Mouse (Mus musculus): ENCODE results near the gene Rapgef3.

The Rapgef3 gene

DNA sequence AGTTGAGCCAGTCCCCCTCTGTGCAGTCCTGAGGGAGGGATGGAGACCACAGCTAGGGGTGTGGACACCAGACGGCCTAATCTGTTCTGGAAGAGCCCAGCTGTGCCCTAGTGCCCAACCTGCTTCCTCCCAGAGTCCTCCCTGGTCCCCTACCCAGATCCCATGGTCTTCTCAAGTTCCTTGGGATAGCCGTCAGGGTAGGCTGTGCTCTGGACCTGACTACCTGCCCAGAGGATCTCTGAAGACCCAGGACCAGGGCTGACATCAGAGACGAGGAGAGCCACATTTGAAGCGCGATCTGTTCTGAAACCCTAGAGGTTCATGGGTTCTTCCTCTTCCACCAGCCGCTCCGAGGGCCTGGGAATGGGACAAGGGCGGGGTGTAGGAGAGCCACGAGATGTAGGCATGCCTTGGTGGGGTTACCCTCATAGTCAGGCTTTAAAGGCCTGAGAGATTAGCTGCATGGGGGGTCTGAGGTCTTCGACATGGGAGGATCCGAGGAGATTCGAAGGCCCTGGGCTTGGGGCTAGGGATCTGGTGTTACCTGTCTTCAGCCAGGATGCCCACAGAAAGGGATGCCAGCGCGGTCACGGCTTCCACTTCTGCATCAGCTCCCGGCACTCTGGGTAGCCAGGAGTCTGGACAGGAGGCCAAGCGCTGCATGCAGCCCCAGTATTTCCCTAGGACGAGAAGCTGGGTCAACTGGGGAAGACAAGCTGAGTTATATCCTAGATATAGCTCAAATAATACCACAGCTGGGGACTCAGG lies 25.8 kb upstream of the Rapgef3 start:
- no peak for DNase-seq

DNA sequence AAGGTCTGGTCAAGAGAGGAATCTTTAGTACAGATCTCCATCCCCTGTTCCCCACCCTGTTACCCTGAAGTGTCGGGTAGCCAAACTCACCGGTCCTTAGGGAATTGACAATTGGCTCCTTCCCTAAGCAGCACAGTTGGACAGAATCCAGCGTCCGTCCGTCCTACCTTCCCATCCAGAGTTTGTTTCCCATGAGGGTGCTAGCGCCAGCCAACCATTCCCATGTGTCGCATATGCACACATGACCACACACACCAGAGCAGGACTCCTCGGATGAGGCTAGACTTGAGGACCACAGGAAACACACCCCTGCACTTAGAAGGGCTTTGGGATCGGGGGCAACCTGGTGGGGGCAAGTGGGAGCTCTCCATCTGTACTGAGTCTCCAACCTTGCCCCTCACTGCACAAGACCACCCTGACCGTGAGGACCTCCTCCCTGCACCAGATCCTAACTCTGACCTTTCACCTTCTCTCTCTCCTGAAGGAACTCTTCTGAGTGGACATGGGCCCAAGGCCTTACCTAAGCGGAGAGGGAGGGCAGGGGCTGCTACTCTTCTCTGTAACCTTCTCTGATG lies 23.4 kb upstream of the Rapgef3 start:
- DNase-seq, result no peak

DNA sequence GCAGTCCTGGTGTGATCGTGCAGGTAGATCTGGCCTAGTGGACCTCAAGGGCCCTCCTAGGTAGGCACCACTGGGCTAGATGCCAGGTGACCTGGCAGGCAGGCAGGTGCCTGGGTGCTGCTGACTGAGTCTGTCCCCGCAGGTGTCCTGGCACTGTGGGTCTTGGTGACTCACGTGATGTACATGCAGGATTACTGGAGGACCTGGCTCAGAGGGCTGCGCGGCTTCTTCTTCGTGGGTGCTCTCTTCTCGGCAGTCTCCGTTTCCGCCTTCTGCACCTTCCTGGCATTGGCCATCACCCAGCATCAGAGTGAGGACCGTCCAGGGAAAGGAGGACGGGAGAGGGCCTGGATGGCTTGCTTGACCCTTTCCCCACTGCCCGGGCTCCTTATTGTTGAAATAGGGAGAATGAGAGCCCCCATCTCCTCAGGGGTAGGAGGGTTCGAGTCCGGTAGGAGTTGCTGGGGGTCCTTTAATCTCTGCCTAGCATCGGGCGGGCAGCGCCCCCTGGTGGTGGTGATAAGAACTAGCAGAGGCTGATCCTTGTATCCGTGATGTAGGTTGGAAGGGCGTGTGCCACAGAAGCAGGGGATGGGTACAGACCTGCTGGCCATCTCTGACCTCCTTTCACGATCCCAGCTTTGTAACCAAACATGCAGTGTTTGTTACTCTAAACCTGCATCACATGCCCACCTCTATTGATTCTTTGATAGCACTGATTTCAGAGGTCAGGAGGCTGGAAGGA lies 22.2 kb upstream of the Rapgef3 start:
- DNase-seq, result peak; percentile 63 to 83

DNA sequence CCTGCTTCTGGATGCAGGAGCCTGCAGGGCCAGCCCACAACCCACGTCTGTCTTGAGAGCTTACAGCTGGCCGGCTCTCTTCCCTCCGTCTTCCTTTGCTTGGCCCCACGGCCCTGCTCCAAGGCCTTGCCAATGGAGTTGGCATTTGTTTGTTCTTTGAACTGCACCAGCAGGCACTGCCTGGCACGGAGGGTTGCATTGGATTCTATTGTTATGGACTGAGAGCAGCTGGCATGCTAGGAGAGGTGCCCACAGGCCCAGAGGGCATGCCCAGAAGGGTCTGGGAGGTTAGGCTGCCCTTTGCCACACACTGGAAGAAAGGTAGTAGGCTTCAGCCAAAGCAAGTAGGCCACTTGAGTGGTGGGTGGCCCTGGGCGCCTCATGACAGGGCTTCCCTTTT lies 21.0 kb upstream of the Rapgef3 start:
- DNase-seq, result peak; percentile 40 to 57

DNA sequence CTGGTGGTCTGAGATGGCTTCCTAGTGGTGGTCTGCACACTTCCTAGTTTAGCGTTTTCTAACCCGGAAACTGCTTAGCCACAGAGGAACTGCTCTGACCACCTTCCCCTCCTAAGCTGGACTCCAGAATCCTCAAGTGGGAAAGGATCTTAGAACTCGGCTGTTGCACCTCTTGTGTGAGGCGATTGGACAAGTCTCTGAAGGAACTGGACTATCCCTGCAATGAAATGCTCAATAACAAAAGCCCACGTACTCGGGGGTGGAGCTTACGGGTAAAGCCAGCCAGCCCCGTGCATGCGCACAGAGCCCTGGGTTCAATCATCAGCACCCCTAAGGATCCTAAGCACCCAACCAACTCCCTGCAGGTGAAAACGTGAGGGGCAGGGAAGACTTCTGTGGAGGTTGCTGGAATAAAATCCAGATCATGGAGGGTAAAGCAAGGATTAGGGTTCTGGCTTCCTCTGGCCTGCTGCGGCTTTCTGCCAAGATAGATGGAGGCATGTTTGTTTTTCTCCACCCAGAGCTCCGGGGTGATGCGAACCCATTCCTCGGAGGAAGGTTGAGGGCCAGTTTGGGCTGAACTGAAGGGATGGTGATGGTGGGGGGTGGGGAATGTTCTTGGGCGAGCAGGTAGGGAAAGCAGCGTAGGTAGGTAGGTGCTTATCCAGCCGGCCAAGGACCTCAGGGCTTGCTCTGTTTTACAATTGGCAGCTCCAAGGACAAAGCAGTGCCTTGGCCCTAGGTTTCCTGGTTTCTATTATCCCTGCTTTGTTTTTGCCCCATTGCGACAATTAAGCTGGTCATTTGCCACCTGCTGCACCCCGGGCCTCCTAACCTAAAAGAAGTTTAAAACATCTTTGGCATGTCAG lies 20.3 kb upstream of the Rapgef3 start:
- DNase-seq, result no peak

DNA sequence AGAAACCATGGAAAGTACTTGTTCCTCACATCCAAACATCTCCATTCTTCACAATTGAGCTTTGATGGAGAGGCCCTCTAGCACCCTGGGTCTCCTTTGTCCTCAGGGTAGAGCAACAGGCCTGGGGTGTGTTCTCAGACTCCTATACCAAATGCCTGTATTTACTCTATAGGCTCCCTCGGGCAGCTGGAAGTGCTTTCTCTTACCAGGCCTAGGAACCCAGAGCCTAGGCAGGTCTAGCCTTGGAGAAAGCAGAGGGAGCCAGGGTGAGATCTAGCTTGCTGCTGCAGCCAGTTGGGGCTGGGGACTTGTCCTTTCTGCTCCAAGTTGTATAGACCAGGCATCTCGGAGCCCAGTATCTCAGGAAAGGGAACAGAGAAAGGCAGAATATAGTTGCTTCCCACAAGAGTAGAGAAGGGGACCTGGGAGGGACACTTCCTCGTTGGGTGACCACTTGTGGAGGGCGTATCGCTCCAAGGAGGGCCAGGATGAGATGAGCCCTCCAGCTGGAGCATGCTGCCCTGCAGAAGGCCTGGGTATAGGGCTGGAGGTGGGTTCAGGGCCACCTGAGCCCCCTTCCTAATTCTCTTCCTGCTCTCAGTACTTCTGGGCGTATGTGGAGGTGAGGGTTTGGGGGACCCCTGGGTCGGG lies 19.5 kb upstream of the Rapgef3 start:
- no peak for DNase-seq

DNA sequence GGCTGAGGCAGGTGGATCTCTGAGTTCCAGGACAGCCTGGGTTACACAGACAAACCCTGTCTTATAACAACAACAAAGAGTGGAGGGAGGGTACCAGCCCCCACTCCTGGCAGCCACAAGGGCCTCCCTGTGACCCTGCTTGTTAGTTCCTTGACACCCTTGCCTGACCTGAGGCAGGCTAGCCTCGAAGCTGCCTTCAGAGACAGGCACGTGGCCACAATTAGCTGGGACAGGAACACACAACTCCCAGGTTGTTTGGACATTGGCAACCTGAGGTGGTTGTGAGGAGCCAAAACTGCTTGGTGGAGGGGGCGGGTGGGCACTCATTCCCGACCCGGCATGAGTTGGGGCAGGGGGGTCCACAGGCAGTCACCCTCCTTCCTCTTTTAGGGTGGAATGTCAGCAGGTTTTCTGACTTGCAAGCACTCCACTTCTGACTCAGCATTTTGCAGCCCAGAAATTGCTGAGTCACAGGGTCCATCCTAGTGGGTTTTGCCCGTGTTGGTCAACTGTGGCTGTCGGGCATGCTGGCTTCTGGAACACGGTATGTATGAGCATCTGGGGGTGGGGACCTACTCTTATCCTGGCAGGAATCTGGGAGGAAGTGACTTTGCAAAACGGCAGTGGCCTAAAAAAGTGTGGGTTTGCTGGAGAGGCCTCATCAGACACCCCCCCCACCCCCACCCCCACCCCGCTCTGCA lies 18.8 kb upstream of the Rapgef3 start:
- peak; percentile 43 to 74 for DNase-seq

DNA sequence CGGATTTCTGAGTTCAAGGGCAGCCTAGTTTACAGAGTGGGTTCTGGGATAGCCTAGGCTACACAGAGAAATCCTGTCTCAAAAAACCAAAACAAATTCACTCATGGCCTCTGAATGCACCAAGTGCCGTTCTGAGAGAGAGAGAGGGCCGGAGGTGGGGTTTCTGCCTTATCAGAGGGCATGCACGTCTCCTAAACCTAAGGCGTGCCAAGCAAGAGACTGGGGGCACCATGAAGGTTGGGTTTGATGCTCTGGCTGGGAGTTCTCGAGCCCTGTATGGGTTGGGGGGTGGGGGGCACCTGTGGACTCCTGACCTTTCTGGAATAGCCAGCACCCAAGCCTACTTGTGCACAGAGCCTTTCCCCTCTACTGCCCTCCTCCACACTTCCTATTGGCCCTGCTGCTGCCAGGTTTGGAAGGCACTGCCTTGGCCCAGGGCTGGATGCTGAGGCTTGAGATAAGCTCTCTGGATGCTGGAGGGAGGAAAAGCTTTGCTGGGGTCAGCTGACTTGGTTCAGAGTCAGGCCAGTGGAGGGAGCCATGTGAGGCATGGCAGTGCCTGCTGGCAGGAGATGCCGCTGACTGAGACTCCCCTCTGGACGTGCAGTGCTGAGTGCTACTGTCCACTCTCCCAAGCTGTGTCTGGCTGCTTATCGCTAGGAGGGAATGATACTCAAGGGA lies 18.1 kb upstream of the Rapgef3 start:
- DNase-seq, result peak; percentile 56 to 79

DNA sequence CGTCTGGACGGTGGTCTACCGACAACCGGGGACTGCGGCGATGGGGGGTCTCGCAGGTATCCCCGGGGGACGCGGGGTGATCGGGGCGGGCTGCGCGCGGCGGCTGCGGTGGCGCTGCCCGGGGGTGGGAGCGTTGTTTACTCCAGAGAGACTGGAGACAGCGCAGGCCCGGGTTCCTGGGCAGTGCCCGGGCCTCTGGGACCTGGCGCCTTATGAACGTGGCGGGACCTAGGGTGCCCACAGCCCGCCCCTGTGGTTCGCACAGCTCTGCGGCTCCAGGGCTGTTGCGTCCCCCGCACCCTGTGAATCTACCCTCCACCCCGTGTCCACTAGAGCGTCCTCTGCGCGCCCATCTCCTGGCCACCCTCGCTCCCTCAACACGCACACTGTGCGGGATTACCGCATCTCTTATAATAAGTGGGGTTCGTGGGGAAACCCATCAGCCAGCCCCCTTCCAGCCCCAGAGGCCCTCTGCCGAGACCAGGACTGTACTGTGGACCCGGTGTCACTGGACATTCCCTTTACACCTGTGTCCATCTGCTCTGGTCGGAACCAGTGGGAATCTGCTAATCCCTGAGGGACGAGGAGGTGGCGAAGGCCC lies 16.9 kb upstream of the Rapgef3 start:
- DNase-seq, result peak in 1 of 2 experiments; percentile 63

DNA sequence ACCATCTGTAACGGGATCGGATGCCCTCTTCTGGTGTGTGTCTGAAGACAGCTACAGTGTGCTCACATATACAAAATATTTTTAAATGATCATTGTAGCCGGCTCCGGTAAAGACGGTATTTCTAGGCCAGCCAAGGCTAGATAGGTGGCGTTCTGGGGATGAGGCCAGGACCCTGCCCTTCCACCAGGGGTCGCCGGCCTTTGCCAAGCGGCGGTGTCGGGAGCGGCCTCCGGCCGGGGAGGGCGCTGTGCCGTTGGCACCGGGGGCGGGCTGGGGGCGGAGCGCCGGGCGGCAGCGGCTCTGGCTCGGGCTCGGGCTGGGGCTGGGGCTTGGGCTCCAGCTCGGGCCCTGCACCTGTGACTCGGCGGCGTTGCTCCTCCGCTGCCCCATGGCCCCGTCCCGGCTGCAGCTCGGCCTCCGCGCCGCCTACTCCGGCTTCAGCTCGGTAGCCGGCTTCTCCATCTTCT lies 16.4 kb upstream of the Rapgef3 start:
- peak; percentile 91 to 95 for DNase-seq

DNA sequence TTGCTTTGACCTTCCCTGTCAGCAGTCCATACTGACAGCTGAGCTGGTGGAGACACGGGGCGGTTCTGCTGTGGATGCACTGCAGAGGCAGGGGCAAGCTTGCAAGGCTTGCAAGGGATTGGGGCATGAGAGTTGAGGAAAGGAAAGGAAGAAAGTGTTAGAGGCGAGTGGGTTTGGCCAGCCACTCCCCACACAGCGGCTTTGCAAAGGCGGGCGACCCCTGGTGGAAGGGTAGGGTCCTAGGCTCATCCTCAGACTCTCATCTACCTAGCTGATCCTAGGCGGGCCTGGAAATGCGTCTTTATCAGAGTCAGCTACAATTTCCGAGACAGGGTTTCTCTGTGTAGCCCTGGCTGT lies 15.0 kb upstream of the Rapgef3 start:
- peak; percentile 85 to 90 for DNase-seq

DNA sequence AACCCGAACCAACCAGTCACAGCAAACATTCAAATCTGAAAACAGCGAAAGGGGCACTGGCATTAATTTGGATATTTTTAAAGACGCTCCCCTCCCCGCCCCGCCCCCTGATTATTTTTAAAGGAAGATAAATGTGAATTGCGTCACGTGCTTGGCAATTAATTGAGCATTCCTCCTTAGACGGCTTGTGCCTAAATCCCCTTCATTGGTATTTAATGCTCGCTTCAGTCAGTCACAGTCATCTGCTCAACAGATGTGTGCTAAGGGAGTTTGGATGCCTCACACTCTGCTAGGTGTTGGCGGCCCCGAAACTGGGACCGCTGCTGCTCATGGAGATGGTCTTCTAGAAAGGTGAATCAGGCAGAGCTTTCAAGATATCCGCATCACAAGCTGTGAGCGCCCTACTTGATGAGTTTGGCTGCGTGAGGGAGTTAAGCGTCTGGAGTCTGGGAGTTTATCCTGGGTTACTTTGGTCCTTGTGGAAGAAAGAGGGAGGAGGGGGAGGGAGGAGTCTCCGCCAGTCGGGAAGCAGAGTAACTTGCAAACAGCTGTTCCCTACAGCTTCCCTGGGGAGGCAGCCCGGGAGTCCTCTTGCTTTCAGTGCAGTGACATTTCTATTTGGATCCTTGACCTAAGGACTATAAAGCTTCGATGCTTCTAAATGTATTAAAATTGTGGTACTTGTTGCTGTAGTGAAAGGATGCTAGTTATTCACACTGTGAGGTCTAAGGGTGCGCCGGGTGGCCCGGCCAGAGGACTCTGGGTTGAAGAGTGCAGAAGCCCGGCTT lies 14.4 kb upstream of the Rapgef3 start:
- DNase-seq, result peak; percentile 63 to 84

DNA sequence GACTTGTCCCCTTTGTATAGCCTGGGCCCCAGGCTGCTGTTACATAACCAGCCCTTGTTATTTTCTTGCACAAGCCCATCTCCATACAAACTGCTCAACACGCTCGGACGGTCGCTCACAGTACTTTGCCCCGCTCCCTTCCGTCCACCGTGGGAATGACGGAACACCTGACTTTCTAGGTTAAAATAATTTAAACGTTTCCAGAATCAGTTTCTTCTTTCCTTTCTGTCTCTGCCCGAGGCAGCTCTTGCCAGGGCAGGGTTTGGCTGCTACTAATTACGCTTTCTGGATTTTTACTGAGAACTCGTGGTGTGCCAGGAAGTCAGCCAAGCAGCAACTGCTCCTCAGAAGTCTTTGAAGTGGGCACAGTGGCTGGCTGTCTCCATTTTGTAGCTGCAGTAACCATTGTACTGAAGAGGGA lies 12.8 kb upstream of the Rapgef3 start:
- DNase-seq, result peak; percentile 75 to 93

DNA sequence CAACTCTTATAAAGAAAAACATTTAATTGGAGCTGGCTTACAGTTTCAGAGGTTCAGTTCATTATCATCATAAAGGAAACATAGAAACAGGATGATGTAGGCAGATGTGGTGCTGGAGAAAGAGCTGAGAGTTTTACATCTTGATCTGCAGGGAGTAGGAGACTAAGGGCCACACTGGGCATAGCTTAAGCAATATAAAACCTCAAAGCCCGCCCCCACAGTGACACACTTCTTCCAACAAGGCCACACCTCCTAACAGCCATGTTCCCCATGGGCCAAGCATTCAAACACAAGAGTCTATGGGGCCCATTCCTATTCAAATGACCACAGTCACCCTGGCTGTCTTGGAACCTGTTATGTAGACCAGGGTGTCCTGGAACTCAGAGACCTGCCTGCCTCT lies 11.8 kb upstream of the Rapgef3 start:
- no peak for DNase-seq

DNA sequence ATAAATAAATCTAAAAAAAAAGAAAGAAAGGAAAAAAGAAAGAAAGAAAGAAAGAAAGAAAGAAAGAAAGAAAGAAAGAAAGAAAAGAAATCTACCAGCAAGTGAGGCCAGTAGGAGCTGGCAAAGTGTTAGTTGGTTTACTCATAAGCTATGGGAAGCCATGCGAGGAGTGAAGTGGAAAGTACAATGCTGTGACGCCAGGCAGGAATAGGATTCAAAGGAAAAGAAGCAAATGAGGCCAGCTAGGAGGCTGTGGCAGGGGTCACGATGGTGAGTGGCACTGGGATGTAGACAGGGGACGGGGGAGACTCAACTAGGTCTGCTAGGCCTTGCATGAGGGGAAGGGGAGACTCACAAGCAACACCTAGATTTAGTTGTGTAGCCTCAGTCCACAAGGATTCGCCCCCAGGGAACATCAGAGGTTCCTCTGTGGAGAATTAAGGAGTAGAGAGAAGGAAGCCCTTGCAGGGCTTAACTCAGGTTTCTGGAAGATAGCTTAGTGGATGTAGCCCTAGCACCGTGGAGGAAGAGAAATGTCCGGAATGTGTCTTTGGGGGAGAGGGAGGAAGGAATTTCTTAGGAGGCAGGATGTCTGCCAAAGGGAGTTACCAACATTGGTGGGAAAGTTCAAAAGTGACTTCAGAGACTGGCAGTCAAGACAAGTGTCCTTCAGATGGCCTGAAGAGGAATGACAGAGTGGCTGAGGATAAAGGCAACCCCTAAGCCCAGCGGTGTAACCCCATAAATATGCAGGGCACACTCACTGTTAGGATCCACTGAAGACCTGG lies 10.7 kb upstream of the Rapgef3 start, which contains the start of gene Slc48a1:
Gene Slc48a1 (plus strand): TSS at position 210 of the 788 bp plus-strand sequence.
- peak; percentile 58 to 83 for DNase-seq

DNA sequence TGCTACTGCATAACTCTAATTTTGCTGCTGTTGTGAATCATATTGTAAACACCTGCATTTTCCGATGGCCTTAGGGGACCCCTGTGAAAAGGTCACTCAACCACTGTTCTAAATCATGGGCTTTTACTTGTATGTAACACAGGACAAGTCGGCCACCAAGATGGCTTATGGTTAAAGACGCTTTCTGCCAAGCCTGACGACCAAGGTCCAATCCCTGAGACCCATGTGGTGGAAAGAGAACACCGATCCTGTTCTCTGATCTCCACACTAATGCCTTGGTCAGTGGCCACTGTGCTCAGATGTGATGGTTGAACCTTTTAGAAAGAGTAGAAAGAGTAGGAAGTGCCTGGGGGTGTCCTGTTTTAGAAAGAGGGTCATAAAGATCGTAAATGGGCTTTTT lies 9.1 kb upstream of the Rapgef3 start:
- peak; percentile 49 to 79 for DNase-seq

DNA sequence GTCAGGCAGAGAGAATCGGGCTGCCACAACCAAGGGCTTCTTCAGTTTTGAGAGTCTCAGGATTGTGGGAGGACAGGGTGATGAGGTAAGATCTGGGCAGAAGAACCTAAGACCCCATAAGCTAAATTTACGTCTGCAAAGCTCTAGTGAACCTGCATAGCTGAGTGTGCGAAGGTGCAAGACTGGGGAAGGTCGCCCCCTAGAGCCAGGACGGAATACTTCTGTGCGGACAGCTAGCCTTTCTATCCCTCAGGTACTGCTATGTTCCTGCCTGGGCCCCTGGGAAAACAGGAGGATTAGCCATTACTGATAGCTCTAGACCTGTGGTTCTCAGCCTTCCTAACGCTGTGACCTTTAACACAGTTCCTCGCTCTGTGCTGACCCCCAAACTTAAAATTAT lies 8.7 kb upstream of the Rapgef3 start:
- DNase-seq, result peak; percentile 93 to 94

DNA sequence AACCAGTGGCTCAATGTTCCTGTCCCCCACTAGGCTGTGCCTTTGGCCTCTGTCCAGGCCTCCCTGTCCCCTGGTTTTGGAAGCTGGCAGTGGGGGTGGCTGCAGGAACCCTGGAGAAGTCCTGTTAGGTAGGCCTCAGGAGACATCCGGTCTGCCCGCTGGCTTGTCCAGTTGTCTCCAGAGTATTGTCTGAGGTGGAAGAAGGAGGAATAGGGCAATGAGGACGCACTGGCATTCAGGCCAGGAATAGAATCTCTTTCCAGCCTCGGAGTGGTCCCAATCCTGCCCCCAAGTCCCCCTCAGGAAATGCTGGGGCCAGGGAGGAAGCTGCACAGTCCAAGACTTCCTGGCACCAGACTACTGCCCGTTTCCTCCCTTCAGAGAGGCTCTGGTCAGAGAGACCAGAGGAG lies 6.2 kb upstream of the Rapgef3 start:
- peak; percentile 69 to 88 for DNase-seq

DNA sequence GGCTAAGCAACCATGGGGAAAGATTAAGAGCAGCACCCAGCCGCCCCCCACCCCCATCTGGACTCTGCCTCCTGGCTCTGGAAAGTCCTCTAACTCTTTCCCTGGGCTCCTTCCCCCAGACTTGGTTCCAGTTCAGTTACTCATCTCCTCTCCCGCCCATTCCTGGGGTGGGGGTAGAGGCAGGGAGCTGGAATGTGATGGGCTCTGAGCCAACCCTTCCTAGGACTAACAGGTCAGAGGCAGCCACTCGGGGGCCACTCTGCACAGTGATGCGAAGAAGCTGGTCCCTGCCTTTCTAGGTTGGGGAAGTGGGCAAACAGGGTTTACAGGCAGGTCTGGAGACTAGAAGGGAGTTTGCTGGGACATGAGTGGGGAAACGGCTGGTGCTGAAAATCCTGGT lies 5.3 kb upstream of the Rapgef3 start:
- peak; percentile 99 for DNase-seq
